Mouse (Mus musculus): ENCODE measurements at regions not wholly inside any gene's neighbourhood (a gene's known extent, or its start where the extent isn't known, plus 50 kb on each side); places are given as distances from the start of the nearest gene placed in this dataset.
A peak's percentile ranks its signal among the peaks of the same experiment; 100 is the strongest.

- dilution Hi-C loops (cut with MboI; ENCODE audit: extremely low pct_ligation_motif_present, extremely low pct_unique_long_range_greater_than_20kb, low sequenced_read_pairs) = no loop called here
Observed at GRCm38 (mm10) chr6:51766482-51766881, 242.8 kb downstream of the Snx10 start.

GRCm38 (mm10) chr6:51767582-51768341 lies 244.1 kb downstream of the Snx10 start:
- TF ChIP-seq MEF2A (IDR thresholded peaks at IDR 0.05; ENCODE audit: borderline replicate concordance, low read depth, low read length) = no peak
- 0 out of 2 replicates have a peak, but pooled peaks have one; percentile 8 for TF ChIP-seq BHLHE40 (IDR thresholded peaks at IDR 0.05; ENCODE audit: low read depth, low read length)
- DNase-seq (ENCODE audit: extremely low read depth) = no peak
- no peak overlapping the region for H3K4me2 ChIP-seq (ENCODE audit: insufficient read depth, low read depth, poor library complexity, severe bottlenecking)

More at GRCm38 (mm10) chr6:51766482-51766881, 242.8 kb downstream of the Snx10 start:
- H3K4me1 ChIP-seq (ENCODE audit: control insufficient read depth in 1 of 2, insufficient read depth in 2 of 2) = peaks cover 0 to 4% of the 10 kb centered on the region in 2 experiments; a peak in 1 of 4 replicates
- H3K4me3 ChIP-seq (replicated peaks in 1 of 3; ENCODE audit: low read depth in 2 of 3, low read length in 2 of 3, poor library complexity in 1 of 3) = no peak overlapping the region
- no peak for TF ChIP-seq MAZ (IDR thresholded peaks at IDR 0.05; ENCODE audit: low read depth, low read length)
- TF ChIP-seq USF2 (conservative IDR thresholded peaks at IDR 0.05; ENCODE audit: low read depth, low read length) = no peak
- TF ChIP-seq KAT2A (IDR thresholded peaks at IDR 0.05; ENCODE audit: insufficient replicate concordance, low read length) = no peak
- no peak for TF ChIP-seq CTCF (conservative IDR thresholded peaks at IDR 0.05 in 1 of 2, IDR thresholded peaks at IDR 0.05 in 1 of 2; ENCODE audit: low read depth in 2 of 2, low read length in 2 of 2)
- no peak for TF ChIP-seq TCF12 (IDR thresholded peaks at IDR 0.05; ENCODE audit: low read depth, low read length)
- no peak for TF ChIP-seq ZMIZ1 (IDR thresholded peaks at IDR 0.05; ENCODE audit: low read depth, low read length)
- no peak for TF ChIP-seq CHD2 (IDR thresholded peaks at IDR 0.05; ENCODE audit: low read length)
- no peak for TF ChIP-seq PAX5 (IDR thresholded peaks at IDR 0.05; ENCODE audit: low read length)
- no peak for TF ChIP-seq ELF1 (IDR thresholded peaks at IDR 0.05; ENCODE audit: low read depth, low read length)
- DNase-seq (ENCODE audit: extremely low read depth) = no peak
- H3K9ac ChIP-seq (ENCODE audit: insufficient read depth, low read depth) = no peak overlapping the region
- in situ Hi-C loops (cut with MboI; ENCODE audit: low pct_ligation_motif_present, low pct_unique_long_range_greater_than_20kb, low sequenced_read_pairs) = no loop called here
- no peaks in the 10 kb centered on the region for H3K27me3 ChIP-seq (replicated peaks)
- H3K36me3 ChIP-seq (replicated peaks in 1 of 2; ENCODE audit: control insufficient read depth in 1 of 2, insufficient read depth in 1 of 2, low read length in 1 of 2) = no peaks in the 10 kb centered on the region
- H3K27ac ChIP-seq (ENCODE audit: insufficient read depth, low read depth) = no peak overlapping the region
- no peaks in the 10 kb centered on the region for H3K79me2 ChIP-seq (replicated peaks; ENCODE audit: control insufficient read depth, extremely low read depth, insufficient read depth, poor library complexity, severe bottlenecking)
- no peaks in the 10 kb centered on the region for H3K9me3 ChIP-seq (replicated peaks; ENCODE audit: low read length)
- H3K4me2 ChIP-seq (ENCODE audit: insufficient read depth, low read depth, poor library complexity, severe bottlenecking) = no peak overlapping the region

GRCm38 (mm10) chr6:51771001-51771400 lies 241.3 kb downstream of the Skap2 start:
- Histone ChIP-seq H3K27me3 (replicated peaks) (no peaks in the 10 kb centered on the region), H3K27ac (ENCODE audit: insufficient read depth, low read depth) (no peak overlapping the region), H3K9ac (ENCODE audit: insufficient read depth, low read depth) (no peak overlapping the region), H3K4me3 (replicated peaks in 1 of 3; ENCODE audit: low read depth in 2 of 3, low read length in 2 of 3, poor library complexity in 1 of 3) (no peak overlapping the region), H3K4me2 (ENCODE audit: insufficient read depth, low read depth, poor library complexity, severe bottlenecking) (no peak overlapping the region), H3K79me2 (replicated peaks; ENCODE audit: control insufficient read depth, extremely low read depth, insufficient read depth, poor library complexity, severe bottlenecking) (no peaks in the 10 kb centered on the region), H3K9me3 (replicated peaks; ENCODE audit: low read length) (no peaks in the 10 kb centered on the region), H3K4me1 (ENCODE audit: control insufficient read depth in 1 of 2, insufficient read depth in 2 of 2) (peaks cover 0 to 4% of the 10 kb centered on the region in 2 experiments; a peak in 1 of 4 replicates), H3K36me3 (replicated peaks in 1 of 2; ENCODE audit: control insufficient read depth in 1 of 2, insufficient read depth in 1 of 2, low read length in 1 of 2) (no peaks in the 10 kb centered on the region)
- no peak for DNase-seq (ENCODE audit: extremely low read depth)
- TF ChIP-seq ELF1 (IDR thresholded peaks at IDR 0.05; ENCODE audit: low read depth, low read length) = no peak
- TF ChIP-seq EP300 (IDR thresholded peaks at IDR 0.05; ENCODE audit: low read length) = no peak
- no peak for TF ChIP-seq IRF4 (IDR thresholded peaks at IDR 0.05; ENCODE audit: low read depth, low read length)
- TF ChIP-seq E2F4 (IDR thresholded peaks at IDR 0.05; ENCODE audit: insufficient replicate concordance, low read depth, low read length) = no peak
- TF ChIP-seq USF2 (conservative IDR thresholded peaks at IDR 0.05; ENCODE audit: low read depth, low read length) = no peak
- TF ChIP-seq BHLHE40 (IDR thresholded peaks at IDR 0.05; ENCODE audit: low read depth, low read length) = no peak
- no peak for TF ChIP-seq ZMIZ1 (IDR thresholded peaks at IDR 0.05; ENCODE audit: low read depth, low read length)
- no peak for TF ChIP-seq CHD2 (IDR thresholded peaks at IDR 0.05; ENCODE audit: low read length)
- TF ChIP-seq POLR2A (IDR thresholded peaks at IDR 0.05; ENCODE audit: low read depth, low read length) = no peak
- no peak for TF ChIP-seq SMC3 (IDR thresholded peaks at IDR 0.05; ENCODE audit: low read depth, low read length)
- no peak for TF ChIP-seq SIN3A (IDR thresholded peaks at IDR 0.05; ENCODE audit: low read length)
- no peak for TF ChIP-seq ZNF384 (IDR thresholded peaks at IDR 0.05; ENCODE audit: low read depth, low read length)
- no peak for TF ChIP-seq NELFE (IDR thresholded peaks at IDR 0.05; ENCODE audit: low read depth, low read length)
- no peak for TF ChIP-seq RAD21 (IDR thresholded peaks at IDR 0.05; ENCODE audit: low read depth, low read length)
- no peak for TF ChIP-seq USF1 (IDR thresholded peaks at IDR 0.05; ENCODE audit: low read depth, low read length)
- no peak for TF ChIP-seq TBP (conservative IDR thresholded peaks at IDR 0.05; ENCODE audit: low read depth, low read length)
- TF ChIP-seq MEF2A (IDR thresholded peaks at IDR 0.05; ENCODE audit: borderline replicate concordance, low read depth, low read length) = no peak
- no peak for TF ChIP-seq ZKSCAN1 (IDR thresholded peaks at IDR 0.05; ENCODE audit: borderline replicate concordance, low read depth, low read length)
- dilution Hi-C loops (cut with MboI; ENCODE audit: extremely low pct_ligation_motif_present, extremely low pct_unique_long_range_greater_than_20kb, low sequenced_read_pairs) = no loop called here
- in situ Hi-C loops (cut with MboI; ENCODE audit: low pct_ligation_motif_present, low pct_unique_long_range_greater_than_20kb, low sequenced_read_pairs) = no loop called here

More at GRCm38 (mm10) chr6:51767582-51768341, 244.1 kb downstream of the Snx10 start:
- in situ Hi-C loops (cut with MboI; ENCODE audit: low pct_ligation_motif_present, low pct_unique_long_range_greater_than_20kb, low sequenced_read_pairs) (no loop called here), dilution Hi-C loops (cut with MboI; ENCODE audit: extremely low pct_ligation_motif_present, extremely low pct_unique_long_range_greater_than_20kb, low sequenced_read_pairs) (no loop called here)
- H3K4me3 ChIP-seq (replicated peaks in 1 of 3; ENCODE audit: low read depth in 2 of 3, low read length in 2 of 3, poor library complexity in 1 of 3) = no peak overlapping the region
- H3K9ac ChIP-seq (ENCODE audit: insufficient read depth, low read depth) = no peak overlapping the region
- H3K4me1 ChIP-seq (ENCODE audit: control insufficient read depth in 1 of 2, insufficient read depth in 2 of 2) = peaks cover 0 to 4% of the 10 kb centered on the region in 2 experiments; a peak in 1 of 4 replicates
- H3K27me3 ChIP-seq (replicated peaks) = no peaks in the 10 kb centered on the region
- no peaks in the 10 kb centered on the region for H3K9me3 ChIP-seq (replicated peaks; ENCODE audit: low read length)
- H3K27ac ChIP-seq (ENCODE audit: insufficient read depth, low read depth) = no peak overlapping the region
- no peaks in the 10 kb centered on the region for H3K36me3 ChIP-seq (replicated peaks in 1 of 2; ENCODE audit: control insufficient read depth in 1 of 2, insufficient read depth in 1 of 2, low read length in 1 of 2)
- no peaks in the 10 kb centered on the region for H3K79me2 ChIP-seq (replicated peaks; ENCODE audit: control insufficient read depth, extremely low read depth, insufficient read depth, poor library complexity, severe bottlenecking)
